Mouse (Mus musculus) layer of hippocampus, adult 9-11 months (tissue): Measurements from ENCODE around the gene S100a6.

Source experiments
- DNase-seq: peaks from one replicate; pipeline ENCODE4 v3.0.0; 2022

The S100a6 gene

GRCm38 (mm10) chr3:90601486-90602110 lies 11.1 kb upstream of the S100a6 start, which contains the start of gene Gm42674:
Gene Gm42674, plus strand, starts transcription at chr3:90601904.
- no peak for DNase-seq

- DNase-seq: peak; percentile 32
Observed at GRCm38 (mm10) chr3:90603623-90604022, 9.1 kb upstream of the S100a6 start, which contains the start of gene S100a4. Gene S100a4, plus strand, starts transcription at chr3:90603771.

GRCm38 (mm10) chr3:90604416-90604815 lies 8.3 kb upstream of the S100a6 start:
- peak; percentile 64 for DNase-seq

- DNase-seq: no peak
Observed at GRCm38 (mm10) chr3:90605049-90605448, 7.6 kb upstream of the S100a6 start.

GRCm38 (mm10) chr3:90605736-90606135 lies 6.9 kb upstream of the S100a6 start:
- no peak for DNase-seq

- no peak for DNase-seq
Observed at GRCm38 (mm10) chr3:90606185-90606584, 6.5 kb upstream of the S100a6 start.

- DNase-seq: no peak
Observed at GRCm38 (mm10) chr3:90607361-90607760, 5.3 kb upstream of the S100a6 start.

GRCm38 (mm10) chr3:90608223-90608622 lies 4.5 kb upstream of the S100a6 start, which contains the start of gene S100a5:
Gene S100a5, plus strand, starts transcription at chr3:90608523.
- DNase-seq: no peak

GRCm38 (mm10) chr3:90609102-90609501 lies 3.6 kb upstream of the S100a6 start:
- DNase-seq: no peak

- DNase-seq: no peak
Observed at GRCm38 (mm10) chr3:90611494-90611893, 1.2 kb upstream of the S100a6 start.

GRCm38 (mm10) chr3:90612061-90612460 lies 621 bp upstream of the S100a6 start:
- no peak for DNase-seq

GRCm38 (mm10) chr3:90613461-90614147 lies 922 bp downstream of the S100a6 start:
- no peak for DNase-seq

- DNase-seq: no peak
Observed at GRCm38 (mm10) chr3:90614148-90614530, 1.5 kb downstream of the S100a6 start.

GRCm38 (mm10) chr3:90614611-90615251 lies 2.0 kb downstream of the S100a6 start:
- DNase-seq: no peak

- peak; percentile 75 for DNase-seq
Observed at GRCm38 (mm10) chr3:90615415-90615814, 2.7 kb downstream of the S100a6 start.

- DNase-seq: no peak
Observed at GRCm38 (mm10) chr3:90615911-90616310, 3.2 kb downstream of the S100a6 start.

GRCm38 (mm10) chr3:90617586-90617985 lies 4.9 kb downstream of the S100a6 start:
- DNase-seq: no peak

GRCm38 (mm10) chr3:90621552-90621951 lies 8.9 kb downstream of the S100a6 start:
- DNase-seq: no peak

- DNase-seq: no peak
Observed at GRCm38 (mm10) chr3:90623435-90624071, 10.9 kb downstream of the S100a6 start.

GRCm38 (mm10) chr3:90625496-90625895 lies 12.8 kb downstream of the S100a6 start:
- DNase-seq: no peak

GRCm38 (mm10) chr3:90626266-90627021 lies 13.8 kb downstream of the S100a6 start:
- no peak for DNase-seq

GRCm38 (mm10) chr3:90627366-90627765 lies 14.7 kb downstream of the S100a6 start:
- DNase-seq: no peak

GRCm38 (mm10) chr3:90627807-90628206 lies 15.1 kb downstream of the S100a6 start:
- DNase-seq: no peak
